Mouse (Mus musculus) midbrain, postnatal 0 days (tissue): ENCODE measurements around the gene Pram1. TPM values are rescaled to one million over a fixed set of nuclear protein-coding genes. Genes with fewer than 3 reads are reported as not detected.

Experiments
- ATAC-seq: fragments of 200-750 bp; cut with Nextera tagmentation; 2 replicates; pipeline ENCODE4 v1.8.0; 2017; ENCODE audit warnings: moderate number of reproducible peaks, mild to moderate bottlenecking, moderate TSS enrichment, moderate library complexity; ENCODE audit not compliant: low FRiP score
- DNase-seq: peaks from one replicate; pipeline ENCODE4 v3.0.0-alpha.2; 2015; ENCODE audit warnings: low spot score
- H3K27ac ChIP-seq: fragments of 300-500 bp; sonication (generic); 2 replicates; pipeline ENCODE4 v1.5.1; 2014; ENCODE audit warnings: low read depth, mild to moderate bottlenecking, low read length, mixed read lengths
- H3K27me3 ChIP-seq: fragments of 300-500 bp; sonication (generic); 2 replicates; pipeline ENCODE4 v1.6.1; 2014; ENCODE audit warnings: low read length, control low read depth, mixed read lengths; ENCODE audit not compliant: insufficient read depth
- H3K36me3 ChIP-seq: fragments of 300-500 bp; sonication (generic); 2 replicates; pipeline ENCODE4 v1.6.1; 2014; ENCODE audit warnings: low read length, control low read depth, mixed read lengths; ENCODE audit not compliant: insufficient read depth
- H3K4me1 ChIP-seq: fragments of 300-500 bp; sonication (generic); 2 replicates; pipeline ENCODE4 v1.6.1; 2014; ENCODE audit warnings: mild to moderate bottlenecking, control low read depth, antibody characterized with exemption, low read length, mixed read lengths; ENCODE audit not compliant: insufficient read depth
- H3K4me2 ChIP-seq: fragments of 300-500 bp; sonication (generic); 2 replicates; pipeline ENCODE4 v1.6.1; 2014; ENCODE audit warnings: low read depth, mild to moderate bottlenecking, low read length, mixed read lengths; ENCODE audit not compliant: poor library complexity, severe bottlenecking
- H3K4me3 ChIP-seq: fragments of 300-500 bp; sonication (generic); 2 replicates; pipeline ENCODE4 v1.5.1; 2014; ENCODE audit warnings: low read depth, mild to moderate bottlenecking, low read length, moderate library complexity
- H3K9ac ChIP-seq: fragments of 300-500 bp; sonication (generic); replicated peaks from 2 replicates; pipeline ENCODE4 v1.6.1; 2014; ENCODE audit warnings: mild to moderate bottlenecking, low read length, moderate library complexity, mixed read lengths; ENCODE audit not compliant: poor library complexity, severe bottlenecking
- H3K9me3 ChIP-seq: fragments of 300-500 bp; sonication (generic); 2 replicates; pipeline ENCODE4 v1.6.1; 2016; ENCODE audit warnings: low read length, control low read depth
- CTCF ChIP-seq: IDR thresholded peaks from 2 replicates; pipeline ENCODE4 v1.5.1; 2016; ENCODE audit warnings: antibody characterized with exemption, mild to moderate bottlenecking
- WGBS: fragments of 180-500 bp; shearing (Covaris S2); extraction: QIAGEN DNeasy Blood & Tissue Kit; methylation state at CpG from one replicate; pipeline ENCODE4 v1.1.7; 2014; 5-methylcytosine and 5-hydroxymethylcytosine counted together
- polyA plus RNA-seq: library from polyadenylated mRNA; unstranded; fragments of >200 nt; fragmentation: Nextera tagmentation; extraction: Ambion mirVana; gene quantifications from 2 replicates; pipeline ENCODE4 v1.2.1, GENCODE M21; 2015
- total RNA-seq: library from RNA; depleted of rRNA; stranded (reverse); fragments of >200 nt; gene quantifications from 2 replicates; pipeline ENCODE4 v1.2.3, GENCODE M21; 2014

The Pram1 gene
- total and polyA plus RNA-seq, 2 experiments from 2014 or later: 0.41 TPM; not detected in 1

DNA sequence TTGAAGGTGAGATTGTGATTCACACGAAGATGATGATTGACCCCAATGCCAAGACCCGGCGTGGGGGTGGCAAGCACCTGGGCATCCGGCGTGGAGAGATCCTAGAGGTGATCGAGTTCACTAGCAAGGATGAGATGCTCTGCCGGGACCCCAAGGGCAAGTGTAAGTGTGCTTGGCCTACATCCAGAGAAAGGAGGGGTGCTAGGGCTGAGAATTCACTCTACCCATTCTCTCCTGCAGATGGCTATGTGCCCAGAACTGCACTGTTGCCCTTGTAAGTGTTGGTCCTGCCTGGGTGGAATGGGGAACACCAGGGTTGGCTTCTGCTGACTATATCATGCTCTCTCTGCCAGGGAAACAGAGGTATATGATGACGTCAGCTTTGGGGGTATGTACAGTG is 7.2 kb downstream of the Pram1 start:
- no peaks in the 10 kb centered on the region for H3K4me1 ChIP-seq
- ATAC-seq (no peak), DNase-seq (no peak)
- H3K27me3 ChIP-seq: no peaks in the 10 kb centered on the region
- H3K9ac ChIP-seq: no peak overlapping the region
- H3K36me3 ChIP-seq: peaks cover 43% of the 10 kb centered on the region
- no peak overlapping the region for H3K4me3 ChIP-seq
- no peak for TF ChIP-seq CTCF
- H3K27ac ChIP-seq: no peak overlapping the region
- 95% methylated on average over 8 of the region's 8 CpGs for WGBS
- no peaks in the 10 kb centered on the region for H3K9me3 ChIP-seq
- H3K4me2 ChIP-seq: no peak overlapping the region

GRCm38 (mm10) chr17:33649781-33650475 is 12.1 kb downstream of the Pram1 start:
- H3K4me2 ChIP-seq: no peak overlapping the region
- TF ChIP-seq CTCF: no peak
- H3K36me3 ChIP-seq: peaks cover 52% of the 10 kb centered on the region
- H3K4me1 ChIP-seq: no peaks in the 10 kb centered on the region
- H3K9me3 ChIP-seq: no peaks in the 10 kb centered on the region
- H3K27ac ChIP-seq: no peak overlapping the region
- DNase-seq: no peak
- no peak overlapping the region for H3K4me3 ChIP-seq
- peak; percentile 63; the same call in 1 of the 2 replicates for ATAC-seq
- H3K27me3 ChIP-seq: no peaks in the 10 kb centered on the region
- no peak overlapping the region for H3K9ac ChIP-seq
- WGBS: 98% methylated on average over 34 of the region's 34 CpGs

GRCm38 (mm10) chr17:33666813-33667212 is 29.0 kb downstream of the Pram1 start:
- WGBS: 93% methylated on average over 3 of the region's 3 CpGs
- Histone ChIP-seq H3K27ac (no peak overlapping the region), H3K36me3 (peaks cover 28% of the 10 kb centered on the region), H3K27me3 (no peaks in the 10 kb centered on the region), H3K4me1 (no peaks in the 10 kb centered on the region), H3K4me3 (no peak overlapping the region), H3K9ac (no peak overlapping the region), H3K9me3 (no peaks in the 10 kb centered on the region), H3K4me2 (no peak overlapping the region)
- ATAC-seq (no peak), DNase-seq (no peak)
- no peak for TF ChIP-seq CTCF

DNA sequence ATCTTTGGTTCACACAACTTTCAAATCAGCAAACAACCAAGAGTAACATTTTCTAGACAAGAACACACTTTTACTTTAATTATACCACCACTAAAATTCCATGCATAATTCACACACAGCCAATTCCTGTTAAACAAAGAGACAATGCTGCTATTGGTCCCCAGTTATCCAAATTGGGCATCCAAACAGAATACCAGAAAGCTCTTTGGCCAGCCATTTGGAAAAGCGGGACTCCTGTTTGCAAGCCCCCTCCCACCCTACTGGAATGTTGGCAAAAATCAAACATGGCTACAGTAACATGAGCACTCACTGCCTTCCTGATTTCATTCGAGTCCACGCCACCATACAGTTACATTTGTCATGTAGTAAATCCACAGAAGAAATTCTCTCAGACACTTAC is 31.8 kb downstream of the Pram1 start:
- DNase-seq (no peak), ATAC-seq (no peak)
- H3K27me3 ChIP-seq: no peaks in the 10 kb centered on the region
- 90% methylated on average over 3 of the region's 3 CpGs for WGBS
- peaks cover 16% of the 10 kb centered on the region; the same call in 1 of the 2 replicates for H3K36me3 ChIP-seq
- no peak overlapping the region for H3K27ac ChIP-seq
- no peak overlapping the region for H3K4me2 ChIP-seq
- H3K9me3 ChIP-seq: no peaks in the 10 kb centered on the region
- H3K9ac ChIP-seq: no peak overlapping the region
- TF ChIP-seq CTCF: no peak
- no peak overlapping the region for H3K4me3 ChIP-seq
- no peaks in the 10 kb centered on the region for H3K4me1 ChIP-seq

GRCm38 (mm10) chr17:33673837-33674236 is 36.0 kb downstream of the Pram1 start:
- no peak for TF ChIP-seq CTCF
- 85% methylated on average over 1 of the region's 1 CpGs for WGBS
- H3K27me3 ChIP-seq: no peaks in the 10 kb centered on the region
- no peaks in the 10 kb centered on the region for H3K9me3 ChIP-seq
- DNase-seq (no peak), ATAC-seq (no peak)
- H3K4me3 ChIP-seq: no peak overlapping the region
- no peak overlapping the region for H3K4me2 ChIP-seq
- H3K9ac ChIP-seq: no peak overlapping the region
- no peaks in the 10 kb centered on the region for H3K4me1 ChIP-seq
- H3K27ac ChIP-seq: no peak overlapping the region
- peaks cover 8% of the 10 kb centered on the region for H3K36me3 ChIP-seq

DNA sequence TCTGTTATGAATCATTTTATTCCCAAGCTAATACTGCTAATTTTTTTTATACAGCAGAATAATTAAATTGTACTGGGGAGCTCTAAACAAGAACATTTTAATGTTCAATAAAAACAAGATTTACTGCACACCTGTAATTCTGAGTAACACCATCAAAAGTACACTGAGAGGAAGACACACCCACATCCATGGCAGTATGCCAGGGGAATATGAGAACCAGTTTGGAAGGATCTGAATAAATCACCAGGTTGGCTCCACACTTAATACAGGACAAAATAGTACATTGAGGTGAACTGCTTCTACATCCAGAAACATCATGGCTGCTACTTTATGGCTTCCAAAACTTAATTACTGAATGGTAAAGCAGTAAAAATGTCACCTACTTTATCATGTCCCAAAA is 37.6 kb downstream of the Pram1 start:
- Histone ChIP-seq H3K9ac (no peak overlapping the region), H3K9me3 (no peaks in the 10 kb centered on the region), H3K27ac (no peak overlapping the region), H3K27me3 (no peaks in the 10 kb centered on the region), H3K4me2 (no peak overlapping the region), H3K36me3 (peaks cover 8% of the 10 kb centered on the region), H3K4me3 (no peak overlapping the region), H3K4me1 (no peaks in the 10 kb centered on the region)
- DNase-seq: no peak
- TF ChIP-seq CTCF: no peak
- no peak for ATAC-seq
